Mouse (Mus musculus) E14TG2a.4 (cell line): ENCODE data around the gene Ino80d.

Experiments
- CTCF ChIP-seq: conservative IDR thresholded peaks from 2 replicates; pipeline ENCODE4 v1.5.1; 2014; ENCODE audit warnings: low read length
- NANOG ChIP-seq: IDR thresholded peaks from 2 replicates; pipeline ENCODE4 v1.6.1; 2014; ENCODE audit warnings: borderline replicate concordance, low read length, mixed read lengths
- POU5F1 ChIP-seq: IDR thresholded peaks from 2 replicates; pipeline ENCODE4 v1.6.1; 2014; ENCODE audit warnings: low read length, borderline replicate concordance

GRCm38 (mm10) chr1:63057318-63057717 lies 57.1 kb downstream of the Ino80d start:
- TF ChIP-seq CTCF: no peak
- TF ChIP-seq NANOG: no peak
- TF ChIP-seq POU5F1: no peak
